8 mouse cellular contexts compared by ENCODE assay signal in genomic region chr3:129918434-129918833, GRCm38 (mm10). TPM values are rescaled to one million over a fixed set of nuclear protein-coding genes. Genes with fewer than 3 reads are reported as not detected.
DNase-seq lines count a peak whose midpoint lies in the region; ATAC-seq and TF ChIP-seq lines count a peak whose summit lies in the region.

No protein-coding gene starts in this region.

- TF ChIP-seq CTCF in ES-Bruce4 (IDR thresholded peaks at IDR 0.05; ENCODE audit: low read depth, low read length) = peak; percentile 84
- TF ChIP-seq CTCF in lung, adult 2 months (IDR thresholded peaks at IDR 0.05; ENCODE audit: insufficient read depth, low read length) = peak; percentile 77

- H3K27me3 ChIP-seq in ES-Bruce4 (ENCODE audit: control insufficient read depth, insufficient read depth, low read length, poor library complexity, severe bottlenecking) = no peaks in the 10 kb centered on the region; the same call in 1 of the 2 replicates
- H3K27me3 ChIP-seq in embryonic facial prominence, embryonic 14.5 days (replicated peaks; ENCODE audit: control insufficient read depth, insufficient read depth, low read length) = no peaks in the 10 kb centered on the region

- H3K4me3 ChIP-seq in ES-Bruce4 (ENCODE audit: low read depth, low read length) = no peak overlapping the region
- no peak overlapping the region for H3K4me3 ChIP-seq in embryonic facial prominence, embryonic 14.5 days (ENCODE audit: low read depth, low read length)
- no peak overlapping the region for H3K4me3 ChIP-seq in lung, adult 2 months (replicated peaks; ENCODE audit: extremely low read depth, low read depth, low read length)

- no peak overlapping the region for H3K9ac ChIP-seq in ES-Bruce4 (ENCODE audit: low read depth, poor library complexity, severe bottlenecking)
- H3K9ac ChIP-seq in embryonic facial prominence, embryonic 14.5 days (ENCODE audit: low read depth, low read length) = no peak overlapping the region

- DNase-seq in adrenal gland, postnatal 25 days = peak; percentile 73
- DNase-seq in embryonic facial prominence, embryonic 14.5 days (ENCODE audit: low spot score) = peak; percentile 79
- peak; percentile 67 to 73 for DNase-seq in heart, postnatal 36 days
- peak; percentile 36 for DNase-seq in large intestine, adult 2 months (ENCODE audit: low read depth, low spot score)
- peak; percentile 59 for DNase-seq in lung, adult 2 months
- peak; percentile 29 for DNase-seq in ovary, adult 18-20 months (ENCODE audit: low spot score)
- peak; percentile 41 to 67 for DNase-seq in urinary bladder, postnatal 36 days (ENCODE audit: low spot score in 2 of 2)

- no peaks in the 10 kb centered on the region for H3K9me3 ChIP-seq in ES-Bruce4 (replicated peaks; ENCODE audit: control insufficient read depth, insufficient read depth, low read length, poor library complexity, severe bottlenecking)
- H3K9me3 ChIP-seq in embryonic facial prominence, embryonic 14.5 days (ENCODE audit: control insufficient read depth, low read length) = no peaks in the 10 kb centered on the region

- intact Hi-C loops in heart, postnatal 36 days (cut with DNase I) = loop anchor here (1.0 to 5.0 kb wide), 2 partner anchors 79 to 161 kb away; no protein-coding TSS in a partner anchor

- no peak overlapping the region for H3K4me2 ChIP-seq in embryonic facial prominence, embryonic 14.5 days (ENCODE audit: low read depth, low read length)

- peak; percentile 81 for ATAC-seq in embryonic facial prominence, embryonic 14.5 days (ENCODE audit: low read depth)

- no peaks in the 10 kb centered on the region for H3K4me1 ChIP-seq in ES-Bruce4 (ENCODE audit: control insufficient read depth, insufficient read depth, low read length)
- H3K4me1 ChIP-seq in embryonic facial prominence, embryonic 14.5 days (ENCODE audit: control insufficient read depth, insufficient read depth, low read length) = no peaks in the 10 kb centered on the region
- H3K4me1 ChIP-seq in lung, adult 2 months (ENCODE audit: control insufficient read depth, insufficient read depth, low read length) = no peaks in the 10 kb centered on the region

- no peak for TF ChIP-seq POLR2A in ES-Bruce4 (IDR thresholded peaks at IDR 0.05; ENCODE audit: insufficient read depth, low read length)
- no peak for TF ChIP-seq POLR2A in lung, adult 2 months (IDR thresholded peaks at IDR 0.05; ENCODE audit: borderline replicate concordance, extremely low read depth, low read depth, low read length)

- TF ChIP-seq EP300 in ES-Bruce4 (IDR thresholded peaks at IDR 0.05; ENCODE audit: insufficient read depth, low read depth, low read length) = no peak

- no peaks in the 10 kb centered on the region for H3K36me3 ChIP-seq in ES-Bruce4 (ENCODE audit: control insufficient read depth, insufficient read depth, low read length, poor library complexity, severe bottlenecking)
- H3K36me3 ChIP-seq in embryonic facial prominence, embryonic 14.5 days (ENCODE audit: control insufficient read depth, insufficient read depth, low read length) = peaks cover 12% of the 10 kb centered on the region

- H3K27ac ChIP-seq in ES-Bruce4 (ENCODE audit: insufficient read depth, low read length) = no peak overlapping the region
- no peak overlapping the region for H3K27ac ChIP-seq in embryonic facial prominence, embryonic 14.5 days (replicated peaks; ENCODE audit: low read depth, low read length)

- 17% methylated on average over 13 of the region's 13 CpGs for WGBS in embryonic facial prominence, embryonic 14.5 days
- 16% methylated on average over 13 of the region's 13 CpGs for WGBS in large intestine, adult 2 months
- 18% methylated on average over 13 of the region's 13 CpGs for WGBS in lung, adult 2 months

RNA-seq across cellular contexts. Expression of gene Casp6, which starts 17.2 kb away (rescaled TPM):
- polyA plus RNA-seq in ES-Bruce4 (2011; ENCODE audit: insufficient read depth, insufficient read length, low read depth, missing spikeins) = 18.6 and 19.1 TPM in 2 replicates
- total RNA-seq in adrenal gland, postnatal 25 days (2021) = 34.5 and 57.5 TPM in 2 replicates
- 53.3 and 55.5 TPM in 2 replicates for polyA plus RNA-seq in embryonic facial prominence, embryonic 14.5 days (2014; fragmentation: Nextera tagmentation; extraction: Ambion mirVana)
- total RNA-seq in heart, postnatal 36 days (2021) = 10 to 100 TPM; 12.5 to 13.6 TPM
- polyA plus RNA-seq in large intestine, adult 2 months (2012; rRNA removed) = 34.1 and 99.1 TPM in 2 replicates
- polyA plus RNA-seq in lung, adult 2 months (2012; rRNA removed) = 40.6 and 41.5 TPM in 2 replicates

RNA-seq across cellular contexts. Expression of gene Pla2g12a, which starts 40.0 kb away (rescaled TPM):
- polyA plus RNA-seq in ES-Bruce4 (2011; ENCODE audit: insufficient read depth, insufficient read length, low read depth, missing spikeins) = 15.5 and 17.6 TPM in 2 replicates
- 44.7 and 45.6 TPM in 2 replicates for total RNA-seq in adrenal gland, postnatal 25 days (2021)
- polyA plus RNA-seq in embryonic facial prominence, embryonic 14.5 days (2014; fragmentation: Nextera tagmentation; extraction: Ambion mirVana) = 31.5 and 31.6 TPM in 2 replicates
- total RNA-seq in heart, postnatal 36 days (2021) = 10 to 100 TPM; 41.2 to 53.0 TPM
- polyA plus RNA-seq in large intestine, adult 2 months (2012; rRNA removed) = 17.2 and 20.1 TPM in 2 replicates
- 36.4 and 39.1 TPM in 2 replicates for polyA plus RNA-seq in lung, adult 2 months (2012; rRNA removed)

RNA-seq across cellular contexts. Expression of gene Mcub, which starts 51.6 kb away (rescaled TPM):
- 1.3 and 1.4 TPM in 2 replicates for polyA plus RNA-seq in ES-Bruce4 (2011; ENCODE audit: insufficient read depth, insufficient read length, low read depth, missing spikeins)
- total RNA-seq in adrenal gland, postnatal 25 days (2021) = 10.0 and 10.6 TPM in 2 replicates
- polyA plus RNA-seq in embryonic facial prominence, embryonic 14.5 days (2014; fragmentation: Nextera tagmentation; extraction: Ambion mirVana) = 5.9 and 8.9 TPM in 2 replicates
- total RNA-seq in heart, postnatal 36 days (2021) = 1 to 10 TPM; 2.4 to 2.7 TPM
- 2.2 and 2.9 TPM in 2 replicates for polyA plus RNA-seq in large intestine, adult 2 months (2012; rRNA removed)
- 9.2 and 10.3 TPM in 2 replicates for polyA plus RNA-seq in lung, adult 2 months (2012; rRNA removed)

Comparison
In these comparisons a context has a peak if more than half of its experiments do, and no peak if none do; other contexts are left out.
1. DNase-seq: peak in every context shown above with its lines; median percentile 79 in embryonic facial prominence, embryonic 14.5 days; 73 in adrenal gland, postnatal 25 days; 70 in heart, postnatal 36 days; 59 in lung, adult 2 months; 54 in urinary bladder, postnatal 36 days; 36 in large intestine, adult 2 months; 29 in ovary, adult 18-20 months.